Mouse (Mus musculus) bone marrow, adult 2 months (tissue): ENCODE results near the gene Znhit6.

Experiments used
- CTCF ChIP-seq: fragments of 200-500 bp; IDR thresholded peaks from 2 replicates; pipeline ENCODE4 v1.5.1; 2011; ENCODE audit warnings: low read length, control low read depth; ENCODE audit not compliant: control insufficient read depth, insufficient read depth
- POLR2A ChIP-seq: fragments of 200-500 bp; IDR thresholded peaks from 2 replicates; pipeline ENCODE4 v1.6.1; 2011; ENCODE audit warnings: low read depth, mild to moderate bottlenecking, control low read depth, low read length, borderline replicate concordance; ENCODE audit not compliant: control insufficient read depth

GRCm38 (mm10) chr3:145591841-145592542, 16.0 kb downstream of the Znhit6 start:
- no peak for TF ChIP-seq CTCF
- no peak for TF ChIP-seq POLR2A
